Mouse (Mus musculus): Measurements from ENCODE around the gene Gm20852. TPM values are rescaled to one million over a fixed set of nuclear protein-coding genes. Genes with fewer than 3 reads are reported as not detected.

The Gm20852 gene
- total RNA-seq (2023), result not detected in 4 replicates

GRCm38 (mm10) chrY:66742023-66742422, at the start of gene Gm20852:
TSS of gene Gm20852 (minus strand) at chrY:66742123.

